Mouse (Mus musculus): ENCODE measurements around the gene Cct8.

Cct8 gene

GRCm38 (mm10) chr16:87445110-87445509 is 50.6 kb downstream of the Cct8 start:
- no peak for DNase-seq (ENCODE audit: low spot score in 2 of 2)

- DNase-seq (ENCODE audit: low spot score in 2 of 2) = no peak
Measured at GRCm38 (mm10) chr16:87444071-87444470, 51.6 kb downstream of the Cct8 start.

- DNase-seq (ENCODE audit: low spot score in 2 of 2) = no peak
Measured at GRCm38 (mm10) chr16:87443245-87443644, 52.4 kb downstream of the Cct8 start.

- no peak for DNase-seq (ENCODE audit: low spot score in 2 of 2)
Measured at GRCm38 (mm10) chr16:87442291-87442690, 53.4 kb downstream of the Cct8 start.

- DNase-seq (ENCODE audit: low spot score in 2 of 2) = no peak
Measured at GRCm38 (mm10) chr16:87441089-87441488, 54.6 kb downstream of the Cct8 start.

GRCm38 (mm10) chr16:87440184-87440686 is 55.4 kb downstream of the Cct8 start, which contains the start of gene Rwdd2b:
Rwdd2b (minus strand) TSS chr16:87440573.
- peak; percentile 82 to 89 for DNase-seq (ENCODE audit: low spot score in 2 of 2)

GRCm38 (mm10) chr16:87438697-87439096 is 57.0 kb downstream of the Cct8 start:
- DNase-seq (ENCODE audit: low spot score in 2 of 2) = no peak

- DNase-seq (ENCODE audit: low spot score in 2 of 2) = no peak
Measured at GRCm38 (mm10) chr16:87437096-87437495, 58.6 kb downstream of the Cct8 start.

GRCm38 (mm10) chr16:87435411-87436205 is 60.1 kb downstream of the Cct8 start:
- DNase-seq (ENCODE audit: low spot score in 2 of 2) = no peak

- no peak for DNase-seq (ENCODE audit: low spot score in 2 of 2)
Measured at GRCm38 (mm10) chr16:87434946-87435345, 60.7 kb downstream of the Cct8 start.

- DNase-seq (ENCODE audit: low spot score in 2 of 2) = no peak
Measured at GRCm38 (mm10) chr16:87434266-87434665, 61.4 kb downstream of the Cct8 start.
